Mouse (Mus musculus): Measurements from ENCODE around the gene Hist1h2bg. TPM values are rescaled to one million over a fixed set of nuclear protein-coding genes. Genes with fewer than 3 reads are reported as not detected.
"Not testable (repeated sequence)": the region's sequence is repeated elsewhere in the genome, so short reads cannot be mapped to it uniquely, and the experiment has no call there.

Gene Hist1h2bg
- polyA plus RNA-seq, 1 experiment: not detected

GRCm38 (mm10) chr13:23583387-23584068 is 12.3 kb downstream of the Hist1h2bg start:
- Histone ChIP-seq H3K4me1 (ENCODE audit: control insufficient read depth, insufficient read depth, low read length) (peaks cover 3% of the 10 kb centered on the region; the same call in 1 of the 2 replicates), H3K27ac (ENCODE audit: insufficient read depth, low read depth, low read length) (no peak overlapping the region), H3K4me3 (ENCODE audit: insufficient read depth, low read depth, low read length) (no peak overlapping the region)
- TF ChIP-seq CTCF (IDR thresholded peaks at IDR 0.05; ENCODE audit: insufficient read depth, low read depth, low read length): no peak
- no peak for TF ChIP-seq POLR2A (IDR thresholded peaks at IDR 0.05; ENCODE audit: insufficient read depth, low read depth, low read length)

- H3K4me1 ChIP-seq (ENCODE audit: control insufficient read depth, insufficient read depth, low read length): peaks cover 3% of the 10 kb centered on the region; the same call in 1 of the 2 replicates
- no peak overlapping the region for H3K4me3 ChIP-seq (ENCODE audit: insufficient read depth, low read depth, low read length)
- TF ChIP-seq POLR2A (IDR thresholded peaks at IDR 0.05; ENCODE audit: insufficient read depth, low read depth, low read length): no peak
- no peak for TF ChIP-seq CTCF (IDR thresholded peaks at IDR 0.05; ENCODE audit: insufficient read depth, low read depth, low read length)
- H3K27ac ChIP-seq (ENCODE audit: insufficient read depth, low read depth, low read length): peak overlapping the region; percentile 51; the same call in 1 of the 2 replicates
These were observed 13.1 kb downstream of the Hist1h2bg start for GRCm38 (mm10) chr13:23584331-23584730.

- H3K27ac ChIP-seq (ENCODE audit: insufficient read depth, low read depth, low read length): peak overlapping the region; percentile 90
- H3K4me1 ChIP-seq (ENCODE audit: control insufficient read depth, insufficient read depth, low read length): peaks cover 3% of the 10 kb centered on the region; the same call in 1 of the 2 replicates
- peak overlapping the region; percentile 54 for H3K4me3 ChIP-seq (ENCODE audit: insufficient read depth, low read depth, low read length)
- TF ChIP-seq POLR2A (IDR thresholded peaks at IDR 0.05; ENCODE audit: insufficient read depth, low read depth, low read length): no peak
- no peak for TF ChIP-seq CTCF (IDR thresholded peaks at IDR 0.05; ENCODE audit: insufficient read depth, low read depth, low read length)
- WGBS: under 1% methylated on average over 21 of the region's 21 CpGs
These were observed 13.8 kb downstream of the Hist1h2bg start for GRCm38 (mm10) chr13:23585029-23585441.

- Histone ChIP-seq H3K4me3 (ENCODE audit: insufficient read depth, low read depth, low read length) (peak overlapping the region; percentile 55), H3K27ac (ENCODE audit: insufficient read depth, low read depth, low read length) (peak overlapping the region; percentile 90)
- peak; percentile 53; the same call in 1 of the 2 replicates for TF ChIP-seq POLR2A (IDR thresholded peaks at IDR 0.05; ENCODE audit: insufficient read depth, low read depth, low read length)
- not testable (repeated sequence) for H3K4me1 ChIP-seq (ENCODE audit: control insufficient read depth, insufficient read depth, low read length)
- WGBS: under 1% methylated on average over 26 of the region's 36 CpGs
These were observed 14.4 kb downstream of the Hist1h2bg start for GRCm38 (mm10) chr13:23585442-23586098.

GRCm38 (mm10) chr13:23586099-23586939 is 15.1 kb downstream of the Hist1h2bg start:
- H3K4me3 ChIP-seq (ENCODE audit: insufficient read depth, low read depth, low read length): peak overlapping the region; percentile 13; the same call in 1 of the 2 replicates
- no peak for TF ChIP-seq POLR2A (IDR thresholded peaks at IDR 0.05; ENCODE audit: insufficient read depth, low read depth, low read length)
- no peak for TF ChIP-seq CTCF (IDR thresholded peaks at IDR 0.05; ENCODE audit: insufficient read depth, low read depth, low read length)
- no peak overlapping the region for H3K27ac ChIP-seq (ENCODE audit: insufficient read depth, low read depth, low read length)
- WGBS: 1% methylated on average over 22 of the region's 22 CpGs
- peaks cover 3% of the 10 kb centered on the region; the same call in 1 of the 2 replicates for H3K4me1 ChIP-seq (ENCODE audit: control insufficient read depth, insufficient read depth, low read length)

DNA sequence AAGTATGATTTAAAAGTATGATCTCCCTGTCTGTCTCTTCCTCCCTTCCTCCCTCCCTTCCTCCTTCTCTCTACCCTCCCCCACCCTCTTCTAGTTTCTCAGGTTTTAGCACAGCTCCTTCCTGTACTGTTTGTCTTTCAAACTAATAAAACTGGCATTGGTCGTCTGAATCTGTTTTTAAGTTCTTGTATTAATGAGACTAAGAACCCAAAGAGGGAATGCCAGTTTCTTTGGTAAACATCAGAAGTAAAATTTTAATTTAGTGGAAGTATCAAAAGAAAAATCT is 15.7 kb downstream of the Hist1h2bg start:
- TF ChIP-seq POLR2A (IDR thresholded peaks at IDR 0.05; ENCODE audit: insufficient read depth, low read depth, low read length) (no peak), CTCF (IDR thresholded peaks at IDR 0.05; ENCODE audit: insufficient read depth, low read depth, low read length) (no peak)
- Histone ChIP-seq H3K27ac (ENCODE audit: insufficient read depth, low read depth, low read length) (no peak overlapping the region), H3K4me1 (ENCODE audit: control insufficient read depth, insufficient read depth, low read length) (peaks cover 3% of the 10 kb centered on the region; the same call in 1 of the 2 replicates), H3K4me3 (ENCODE audit: insufficient read depth, low read depth, low read length) (no peak overlapping the region)
- 5% methylated on average over 1 of the region's 1 CpGs for WGBS

- 95% methylated on average over 7 of the region's 7 CpGs for WGBS
- H3K27ac ChIP-seq (ENCODE audit: insufficient read depth, low read depth, low read length): no peak overlapping the region
- H3K4me3 ChIP-seq (ENCODE audit: insufficient read depth, low read depth, low read length): no peak overlapping the region
- no peak for TF ChIP-seq CTCF (IDR thresholded peaks at IDR 0.05; ENCODE audit: insufficient read depth, low read depth, low read length)
- no peak for TF ChIP-seq POLR2A (IDR thresholded peaks at IDR 0.05; ENCODE audit: insufficient read depth, low read depth, low read length)
- no peaks in the 10 kb centered on the region for H3K4me1 ChIP-seq (ENCODE audit: control insufficient read depth, insufficient read depth, low read length)
These were observed 20.0 kb downstream of the Hist1h2bg start for GRCm38 (mm10) chr13:23591206-23591605.

DNA sequence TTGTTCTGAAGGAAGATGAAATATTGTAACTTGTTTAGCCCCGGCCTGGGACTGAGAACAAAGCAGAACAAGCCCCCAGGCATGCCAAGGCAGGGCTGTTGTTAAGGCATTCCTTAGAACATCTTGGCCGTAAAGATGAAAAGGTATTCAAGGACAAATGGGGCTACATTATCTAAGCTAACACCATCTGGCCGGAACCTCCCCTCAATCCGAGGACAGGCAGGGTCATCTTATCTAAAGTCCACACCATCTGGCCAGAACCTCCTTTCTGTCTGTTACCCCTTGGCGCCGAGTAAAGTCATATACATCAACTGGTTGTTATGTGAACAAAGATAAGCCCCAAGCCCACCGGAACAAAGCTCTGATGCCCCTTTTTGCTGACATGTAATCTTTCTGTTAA is 20.7 kb downstream of the Hist1h2bg start:
- not testable (repeated sequence) for H3K4me1 ChIP-seq (ENCODE audit: control insufficient read depth, insufficient read depth, low read length); H3K27ac ChIP-seq (ENCODE audit: insufficient read depth, low read depth, low read length); H3K4me3 ChIP-seq (ENCODE audit: insufficient read depth, low read depth, low read length)
- 94% methylated on average over 7 of the region's 7 CpGs for WGBS

GRCm38 (mm10) chr13:23592614-23593013 is 21.4 kb downstream of the Hist1h2bg start:
- 75% methylated on average over 7 of the region's 7 CpGs for WGBS
- H3K4me1 ChIP-seq (ENCODE audit: control insufficient read depth, insufficient read depth, low read length): no peaks in the 10 kb centered on the region
- no peak overlapping the region for H3K27ac ChIP-seq (ENCODE audit: insufficient read depth, low read depth, low read length)
- no peak for TF ChIP-seq POLR2A (IDR thresholded peaks at IDR 0.05; ENCODE audit: insufficient read depth, low read depth, low read length)
- no peak for TF ChIP-seq CTCF (IDR thresholded peaks at IDR 0.05; ENCODE audit: insufficient read depth, low read depth, low read length)
- no peak overlapping the region for H3K4me3 ChIP-seq (ENCODE audit: insufficient read depth, low read depth, low read length)

Data from olfactory bulb, adult 2 months (tissue).